Mouse (Mus musculus) kidney, adult 18-20 months (tissue): ENCODE measurements around the gene Mapkap1.
A peak's percentile ranks its signal among the peaks of the same experiment; 100 is the strongest.

Experiments used
- DNase-seq: peaks from one replicate; pipeline ENCODE4 v3.0.0; 2021

Gene Mapkap1

DNA sequence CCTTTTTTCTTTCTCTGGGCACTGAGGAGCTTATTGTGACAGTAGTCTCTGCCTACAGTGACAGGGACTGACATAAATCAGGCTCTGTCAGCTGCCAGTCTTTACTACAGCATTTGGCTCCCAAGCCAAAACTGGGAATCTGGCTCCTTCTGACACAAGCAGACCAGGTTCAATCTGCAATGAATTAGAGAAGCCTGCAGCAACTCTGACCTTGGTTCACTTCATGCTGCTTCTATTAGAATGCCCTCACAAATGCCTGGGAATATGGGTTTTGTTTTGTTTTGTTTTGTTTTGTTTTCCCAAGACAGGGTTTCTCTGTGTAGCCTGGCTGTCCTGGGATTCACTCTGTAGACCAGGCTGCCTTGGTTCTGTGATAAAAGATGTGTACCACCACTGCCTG lies 126.7 kb downstream of the Mapkap1 start:
- no peak for DNase-seq

DNA sequence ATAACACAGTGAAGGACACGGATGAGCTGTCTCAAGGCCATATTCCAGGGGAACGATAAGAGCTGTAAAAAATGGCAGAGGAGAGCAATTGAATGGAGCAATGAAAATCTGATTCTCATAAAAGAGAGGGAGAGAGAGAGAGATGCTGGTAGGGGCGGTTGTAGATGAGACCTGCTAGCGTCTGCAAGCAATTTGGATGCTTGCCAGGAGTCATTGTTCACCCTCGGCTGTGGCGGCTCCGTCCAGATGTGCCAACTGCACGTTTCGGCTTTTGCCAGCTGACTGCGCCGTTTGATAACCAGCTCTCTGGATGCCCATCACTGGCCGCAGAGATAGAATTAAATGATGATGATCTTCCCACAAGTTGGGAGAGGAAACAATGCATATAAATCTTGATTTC lies 128.4 kb downstream of the Mapkap1 start:
- no peak for DNase-seq

- no peak for DNase-seq
Observed at GRCm38 (mm10) chr2:34537356-34537755, 130.8 kb downstream of the Mapkap1 start.

GRCm38 (mm10) chr2:34543581-34543980 lies 137.0 kb downstream of the Mapkap1 start:
- no peak for DNase-seq

GRCm38 (mm10) chr2:34544021-34544420 lies 137.4 kb downstream of the Mapkap1 start:
- DNase-seq: no peak

DNA sequence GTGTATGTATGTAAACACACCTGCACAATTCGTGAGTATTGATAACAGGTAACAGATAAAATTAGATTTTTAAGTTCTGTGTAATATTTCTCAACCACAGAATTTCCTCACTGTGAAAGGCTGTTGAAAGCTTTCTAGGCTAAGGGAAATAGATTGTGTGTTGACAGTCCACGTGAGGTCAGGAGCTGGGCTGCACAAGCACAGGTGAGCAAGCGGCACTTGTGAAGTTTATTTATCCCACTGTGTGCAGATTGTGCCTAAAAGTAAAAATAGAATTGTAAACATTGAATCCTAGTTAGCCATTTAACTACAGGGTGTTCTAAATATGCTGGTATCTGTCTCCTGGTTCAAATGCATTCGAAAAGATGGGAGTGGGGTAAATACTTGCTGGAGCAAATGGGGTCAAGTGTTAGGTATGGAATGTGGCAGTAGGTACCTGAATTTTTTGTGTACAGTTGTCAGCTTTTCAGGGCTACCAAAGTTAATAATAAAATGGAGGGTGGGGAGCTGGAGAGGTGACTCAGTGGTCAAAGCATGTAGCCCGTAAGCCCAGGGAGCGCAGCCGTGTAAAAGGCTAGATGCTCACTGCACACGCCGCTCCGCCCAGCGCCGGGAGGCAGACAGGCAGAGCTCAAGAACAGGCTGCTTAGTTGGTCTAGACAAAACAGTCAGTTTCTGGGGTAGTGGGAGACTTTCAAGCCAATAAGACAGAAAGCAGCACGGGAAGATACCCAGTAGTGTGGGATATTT lies 138.2 kb downstream of the Mapkap1 start:
- DNase-seq: no peak

DNA sequence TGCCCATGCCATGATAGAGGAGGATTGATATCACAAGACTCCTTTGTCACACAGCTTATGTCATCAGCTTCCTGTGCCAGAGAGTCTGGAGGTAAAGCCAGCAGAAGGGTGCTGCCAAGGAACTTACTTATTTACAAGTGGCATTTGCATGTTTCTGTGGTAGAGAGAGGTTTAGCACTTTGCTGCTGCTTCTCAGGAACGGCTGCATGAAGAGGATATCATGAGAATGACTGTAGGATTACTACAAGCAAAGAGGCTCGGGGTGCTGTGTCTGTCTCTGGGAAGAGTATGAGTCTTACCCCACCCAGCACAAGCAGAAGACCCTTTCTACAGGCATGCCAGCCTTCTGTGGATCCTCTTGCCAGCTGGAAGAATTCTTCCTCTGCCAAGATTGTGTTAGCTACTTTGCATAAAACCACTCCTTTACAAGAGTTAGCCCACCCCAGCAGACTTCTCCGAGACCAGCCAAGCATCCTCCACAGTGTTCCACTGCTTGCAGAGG lies 139.7 kb downstream of the Mapkap1 start:
- DNase-seq: no peak

DNA sequence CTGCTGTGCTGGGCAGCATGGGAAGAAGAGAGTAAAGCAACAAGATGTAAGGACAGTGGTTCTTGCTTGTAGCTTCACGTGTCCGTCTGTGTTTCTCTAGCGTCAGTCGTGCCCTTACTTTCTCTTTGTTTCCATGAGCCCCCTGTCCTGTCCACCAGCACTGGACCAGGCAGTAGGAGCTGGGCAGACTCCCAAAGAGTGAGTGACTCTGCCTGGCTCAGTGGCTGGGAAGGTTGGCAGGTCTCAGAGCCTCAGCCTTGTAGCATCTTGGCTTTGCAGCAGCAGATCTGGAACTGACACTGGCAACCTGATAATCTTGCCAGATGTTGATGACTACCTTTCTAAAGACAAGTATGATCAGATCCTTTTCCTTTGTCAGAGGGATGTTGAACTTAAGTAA lies 140.9 kb downstream of the Mapkap1 start:
- DNase-seq: no peak

- no peak for DNase-seq
Observed at GRCm38 (mm10) chr2:34548961-34549360, 142.4 kb downstream of the Mapkap1 start.

DNA sequence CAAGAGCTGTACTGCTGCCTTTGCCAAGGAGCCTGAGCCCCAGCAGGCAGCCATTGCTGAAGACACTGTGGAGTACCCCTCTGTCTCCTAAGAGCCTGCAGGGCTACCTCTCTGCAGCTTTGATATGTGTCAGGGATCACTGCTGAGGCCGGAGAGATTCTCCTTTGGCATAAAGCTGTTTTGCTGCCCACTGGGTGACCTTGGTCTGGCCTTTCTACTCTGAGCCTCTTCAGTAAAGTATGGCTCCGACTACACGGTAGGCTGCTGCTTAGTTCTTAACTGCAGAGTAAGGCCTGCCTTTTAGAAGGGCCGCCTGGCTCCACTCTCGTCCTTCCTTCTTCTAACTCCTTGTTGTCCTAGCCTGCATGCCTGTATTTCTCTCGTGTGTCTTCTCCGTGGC lies 142.9 kb downstream of the Mapkap1 start:
- no peak for DNase-seq

- DNase-seq: no peak
Observed at GRCm38 (mm10) chr2:34552772-34553171, 146.2 kb downstream of the Mapkap1 start.

- no peak for DNase-seq
Observed at GRCm38 (mm10) chr2:34553580-34554231, 147.1 kb downstream of the Mapkap1 start.

GRCm38 (mm10) chr2:34560146-34560545 lies 153.6 kb downstream of the Mapkap1 start:
- no peak for DNase-seq

- no peak for DNase-seq
Observed at GRCm38 (mm10) chr2:34563089-34563694, 156.6 kb downstream of the Mapkap1 start.

DNA sequence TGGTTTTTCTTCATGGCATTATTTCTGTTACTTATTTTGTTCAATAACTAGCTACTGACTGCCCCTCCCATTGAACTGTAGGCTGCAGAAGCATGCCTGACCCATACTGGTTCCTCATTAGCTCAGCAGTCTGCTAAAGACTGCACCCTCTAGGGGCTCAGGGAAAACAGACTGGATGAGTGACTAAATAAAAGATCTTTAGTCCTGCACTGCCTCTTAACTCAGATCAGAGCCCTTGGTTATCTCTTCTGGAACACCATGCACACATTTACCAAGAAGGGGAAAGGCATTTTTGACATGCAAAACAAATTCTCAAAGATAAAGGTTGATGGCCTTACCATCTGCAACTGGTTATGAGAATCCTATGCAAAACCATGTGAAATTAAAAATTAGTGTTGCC lies 157.3 kb downstream of the Mapkap1 start:
- DNase-seq: no peak

DNA sequence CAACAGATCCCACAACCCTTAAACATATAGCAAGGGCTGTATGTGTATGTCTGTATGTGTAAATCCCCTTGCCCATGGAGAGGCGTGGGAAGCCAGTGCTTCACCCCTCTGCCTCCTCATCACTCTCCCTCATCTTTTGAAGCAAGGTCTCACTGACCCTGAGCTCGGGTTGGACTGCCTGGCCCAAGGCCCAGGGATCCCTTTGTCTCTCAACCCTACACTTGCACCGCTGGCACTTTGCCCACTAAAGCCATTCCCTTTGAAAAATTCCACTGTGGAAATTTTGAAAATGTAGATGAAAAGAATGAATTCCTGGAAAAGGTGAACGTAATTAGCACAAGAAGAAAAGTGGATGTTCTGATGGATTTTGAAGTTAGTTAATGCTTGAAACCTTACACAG lies 159.6 kb downstream of the Mapkap1 start:
- peak; percentile 64 for DNase-seq

- peak; percentile 44 for DNase-seq
Observed at GRCm38 (mm10) chr2:34566601-34567000, 160.0 kb downstream of the Mapkap1 start.

- no peak for DNase-seq
Observed at GRCm38 (mm10) chr2:34569131-34569530, 162.6 kb downstream of the Mapkap1 start.

DNA sequence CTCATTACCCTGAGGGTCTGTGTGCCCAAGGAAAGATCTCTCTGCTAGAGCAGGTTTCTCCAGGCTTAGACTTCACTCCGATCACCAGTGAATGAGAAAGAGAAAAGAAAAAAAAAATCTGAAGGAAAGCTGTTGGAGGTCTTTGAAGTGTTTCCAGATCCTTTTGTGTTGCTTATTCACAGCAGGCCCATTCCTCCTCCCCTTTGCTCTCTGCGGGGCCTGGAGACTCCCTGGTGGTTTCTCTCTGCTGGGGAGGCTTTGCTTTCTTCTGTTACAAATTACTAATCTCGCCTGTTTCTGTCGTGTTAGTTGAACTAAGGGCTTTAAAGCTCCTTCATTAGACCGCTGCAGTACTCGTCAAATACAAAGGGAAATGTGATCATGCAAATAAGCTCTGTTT lies 163.8 kb downstream of the Mapkap1 start:
- DNase-seq: no peak

DNA sequence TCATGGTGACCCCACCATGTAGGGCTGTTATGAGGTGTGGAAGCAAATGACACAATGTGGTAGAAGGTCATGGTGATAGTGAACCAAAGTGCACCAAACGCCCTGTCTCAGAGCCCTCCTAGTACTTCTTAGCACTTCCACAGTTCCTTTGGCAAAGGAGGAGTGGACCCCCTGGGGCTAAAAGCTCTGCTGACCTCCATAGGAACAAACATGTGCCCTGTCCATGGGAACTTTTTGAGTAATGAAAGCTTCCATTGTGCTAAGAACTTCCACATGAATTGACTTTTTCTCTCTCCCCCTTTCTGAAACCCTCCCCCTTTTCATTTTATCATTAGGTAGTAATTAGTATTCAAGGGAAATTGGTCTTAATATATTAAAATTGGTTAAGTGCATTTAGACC lies 164.5 kb downstream of the Mapkap1 start:
- no peak for DNase-seq

- no peak for DNase-seq
Observed at GRCm38 (mm10) chr2:34573073-34573472, 166.5 kb downstream of the Mapkap1 start.

GRCm38 (mm10) chr2:34588546-34588945 lies 182.0 kb downstream of the Mapkap1 start:
- DNase-seq: no peak

- DNase-seq: no peak
Observed at GRCm38 (mm10) chr2:34591721-34592360, 185.3 kb downstream of the Mapkap1 start.
